Mouse (Mus musculus) lung, postnatal 4 days (tissue): ENCODE measurements around the gene Lsm11.

Source experiments
- DNase-seq, 2 experiments: peaks; one replicate each; pipeline ENCODE4 v3.0.0; 2021

Gene Lsm11

DNA sequence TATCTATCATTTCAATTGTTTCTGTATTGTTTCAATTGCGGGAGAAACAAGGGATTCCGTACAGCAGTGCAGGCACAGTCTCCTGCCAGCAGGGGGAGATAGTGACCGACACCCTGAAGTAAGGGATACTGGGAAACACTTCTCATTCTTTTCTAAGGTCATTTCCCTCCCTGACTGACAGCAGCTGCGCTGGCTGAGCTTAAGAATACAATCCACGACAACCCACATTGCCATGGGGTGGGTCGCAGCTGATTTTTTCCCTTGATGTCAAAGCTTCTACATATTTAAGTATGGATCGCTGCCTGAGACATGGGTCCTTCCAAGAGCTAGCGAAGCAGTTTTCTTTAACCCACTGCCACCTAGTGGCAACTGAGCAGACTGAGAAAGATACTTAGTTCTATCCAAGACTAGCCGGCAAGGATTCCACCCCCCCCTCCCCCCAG, 18.1 kb downstream of the Lsm11 start:
- DNase-seq = peak; percentile 75 to 83

DNA sequence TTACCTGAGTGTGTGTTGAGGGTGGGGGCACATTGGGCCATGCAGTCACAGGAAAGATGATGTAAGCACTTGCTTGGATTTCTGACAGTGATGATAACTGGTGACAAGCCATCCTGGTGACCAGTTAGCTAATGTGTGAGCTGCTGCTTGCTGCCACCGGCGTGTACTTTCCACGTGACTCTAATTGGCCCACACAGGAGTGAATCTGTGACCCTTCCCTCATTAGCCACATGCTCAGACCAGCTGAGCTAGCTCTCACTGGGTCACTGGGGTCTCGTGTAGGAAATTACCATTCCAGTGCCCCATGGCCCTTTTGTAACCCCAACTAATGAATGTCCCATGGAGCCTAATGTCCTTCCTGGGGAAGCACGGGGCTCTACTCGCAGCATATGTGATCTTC, 19.3 kb downstream of the Lsm11 start:
- no peak for DNase-seq

- no peak for DNase-seq
Observed at GRCm38 (mm10) chr11:45921480-45921898, 23.2 kb downstream of the Lsm11 start.

DNA sequence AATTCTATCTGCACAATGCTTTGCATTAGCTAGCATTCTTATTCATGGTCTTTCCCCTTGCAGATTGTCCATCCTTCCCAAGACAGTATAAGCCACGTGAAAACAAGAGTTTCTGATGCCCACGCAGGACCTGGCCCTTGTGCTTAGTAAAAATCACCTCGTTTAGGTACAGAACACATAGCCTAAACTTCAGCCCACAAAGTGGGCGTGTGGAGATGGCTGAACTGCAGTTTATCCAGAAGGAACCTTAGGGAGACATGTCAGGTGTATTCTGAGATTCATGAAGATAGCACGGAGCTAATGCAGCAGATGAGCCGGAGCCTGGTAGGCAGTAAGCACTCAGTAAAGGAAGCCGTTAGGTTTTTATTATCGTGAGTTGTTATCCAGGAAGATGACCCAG, 23.7 kb downstream of the Lsm11 start:
- no peak for DNase-seq

DNA sequence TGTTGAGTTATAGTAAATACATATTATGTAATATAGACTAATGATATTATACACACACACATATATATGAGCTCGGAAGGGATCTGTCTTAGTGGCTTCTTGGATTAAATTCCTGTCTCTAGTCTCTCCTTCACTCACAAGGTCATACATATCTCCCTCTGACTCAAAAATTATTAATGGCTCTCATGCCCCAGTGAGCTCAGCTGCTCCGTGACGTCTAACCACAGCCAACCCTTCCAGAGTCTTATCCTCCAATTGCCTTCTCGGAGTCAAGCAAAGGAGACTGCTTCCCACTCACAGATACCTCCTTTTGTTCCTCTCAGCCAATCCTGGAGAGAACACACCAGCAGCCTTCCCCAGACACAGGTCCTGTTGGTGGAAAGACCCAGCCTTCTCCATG, 25.9 kb downstream of the Lsm11 start:
- DNase-seq = no peak

GRCm38 (mm10) chr11:45918018-45918417, 26.7 kb downstream of the Lsm11 start:
- no peak for DNase-seq

DNA sequence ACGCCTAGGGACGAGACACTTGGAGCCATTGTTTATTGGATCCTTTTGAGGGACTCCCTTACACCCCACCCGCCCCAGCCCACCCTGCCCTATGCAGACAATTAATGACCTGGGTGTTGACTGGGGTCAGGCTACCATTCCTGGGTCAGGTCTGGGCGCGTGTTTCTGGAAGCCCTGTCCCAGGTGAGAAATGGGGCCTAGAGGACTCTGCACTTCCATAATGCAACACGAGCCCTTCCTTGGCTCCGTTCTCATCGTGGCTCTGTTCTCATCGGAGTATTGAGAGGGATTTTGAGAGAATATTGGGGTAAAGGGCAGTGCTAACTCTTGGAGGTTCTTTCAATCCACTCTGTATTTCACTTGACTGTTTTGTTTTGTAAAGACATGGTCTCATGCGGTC, 28.5 kb downstream of the Lsm11 start:
- no peak for DNase-seq

DNA sequence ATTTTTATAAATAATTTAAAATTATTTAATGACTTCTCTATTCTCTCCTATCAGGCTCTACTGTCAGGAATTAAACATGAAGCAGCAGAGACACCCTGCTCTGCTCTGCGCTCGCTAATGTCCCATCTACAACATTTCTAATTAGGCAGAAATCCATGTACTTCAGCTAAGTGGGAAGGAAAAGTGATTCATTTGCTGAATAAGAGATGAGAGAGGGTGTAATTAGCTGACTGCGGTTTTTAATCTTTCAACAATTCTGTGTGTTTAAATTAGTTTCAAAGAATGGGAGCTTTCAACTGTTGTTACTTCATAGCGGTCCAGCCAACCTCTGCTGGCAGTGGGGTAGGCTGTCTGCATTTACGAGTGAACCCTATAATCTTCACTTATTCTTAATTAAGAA, 34.0 kb downstream of the Lsm11 start:
- DNase-seq = no peak

- no peak for DNase-seq
Observed at GRCm38 (mm10) chr11:45908894-45909293, 35.8 kb downstream of the Lsm11 start.

GRCm38 (mm10) chr11:45908070-45908469, 36.7 kb downstream of the Lsm11 start:
- no peak for DNase-seq

DNA sequence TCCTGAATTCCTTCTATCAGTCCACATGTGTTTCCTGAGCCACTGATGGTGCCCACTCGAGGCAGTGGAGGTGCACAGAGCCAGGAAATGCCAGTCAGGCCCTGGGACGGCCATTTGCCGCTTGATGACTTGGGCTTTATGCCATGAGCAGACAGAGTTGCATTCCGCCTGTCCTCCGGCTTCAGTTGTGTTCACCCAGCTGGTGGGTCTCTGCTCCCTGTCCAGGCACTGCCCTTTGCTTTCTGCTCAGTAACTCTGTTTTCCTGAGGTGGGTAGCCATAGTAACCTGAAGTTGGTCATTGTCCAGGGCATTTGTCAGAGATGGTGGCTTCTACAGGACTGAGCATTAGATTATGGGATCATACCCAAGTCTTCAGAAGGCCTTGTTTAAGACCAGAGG, 37.4 kb downstream of the Lsm11 start:
- no peak for DNase-seq

DNA sequence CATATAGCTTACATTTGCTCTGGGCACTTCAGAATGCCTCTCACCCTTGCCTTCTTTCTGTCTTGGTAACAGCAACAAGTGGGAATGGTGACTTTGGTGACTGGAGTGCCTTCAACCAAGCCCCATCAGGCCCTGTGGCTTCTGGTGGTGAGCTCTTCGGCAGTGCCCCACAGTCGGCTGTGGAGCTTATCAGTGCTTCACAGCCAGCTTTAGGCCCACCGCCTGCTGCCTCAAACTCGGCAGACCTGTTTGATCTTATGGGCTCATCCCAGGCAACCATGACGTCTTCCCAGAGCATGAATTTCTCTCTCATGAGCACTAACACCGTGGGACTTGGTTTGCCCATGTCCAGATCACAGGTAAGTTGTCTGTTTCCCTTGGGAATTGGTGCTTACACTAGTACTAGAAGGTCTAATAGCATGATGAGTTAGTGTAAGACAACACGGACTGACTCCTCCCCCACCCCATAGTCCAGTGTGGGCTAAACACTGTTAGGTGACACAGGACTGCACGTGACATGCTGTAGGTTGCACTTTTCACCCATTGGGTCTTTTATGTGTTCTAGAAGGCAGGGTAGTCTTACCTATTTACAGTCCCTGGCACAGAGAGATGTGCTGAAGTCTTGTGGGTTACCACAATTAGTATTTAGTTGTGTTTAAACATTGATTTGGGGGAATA, 38.5 kb downstream of the Lsm11 start:
- DNase-seq = no peak

DNA sequence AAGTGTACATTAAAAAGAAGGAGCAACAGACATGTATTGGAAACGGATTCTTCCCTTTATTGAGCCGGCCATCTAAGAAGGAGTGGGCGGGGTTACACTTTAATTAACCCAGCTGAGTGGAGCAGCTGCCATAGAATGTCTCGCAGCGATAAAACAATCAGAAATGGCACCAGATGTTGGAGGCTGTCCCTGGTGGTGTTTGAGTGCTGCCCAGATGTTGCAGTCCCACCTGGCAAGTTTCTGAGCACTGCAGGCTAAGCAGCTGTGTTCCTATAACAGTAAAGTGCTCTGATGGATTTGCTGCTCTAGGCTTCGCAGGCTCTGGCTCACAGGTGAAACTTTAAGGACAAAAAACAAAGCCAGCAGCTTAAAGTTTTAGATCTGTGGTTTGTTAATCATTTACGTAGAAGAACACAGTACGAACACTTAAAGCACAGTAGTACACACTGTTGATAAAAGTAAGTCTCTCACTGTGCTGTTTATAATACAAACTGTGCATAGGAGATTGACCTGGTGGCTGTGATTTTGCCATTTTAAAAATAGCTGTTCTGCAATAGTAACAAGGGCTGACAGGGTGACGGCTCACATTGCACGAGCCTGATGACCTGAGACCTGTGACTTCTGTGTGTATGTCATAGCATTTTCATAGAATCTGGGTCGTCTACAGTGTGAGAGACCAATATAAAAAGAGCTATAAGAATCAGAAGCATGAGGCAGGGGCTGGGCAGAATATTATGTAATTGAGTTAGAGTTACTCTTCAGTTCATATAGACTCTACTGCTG, 44.3 kb downstream of the Lsm11 start:
- no peak for DNase-seq

DNA sequence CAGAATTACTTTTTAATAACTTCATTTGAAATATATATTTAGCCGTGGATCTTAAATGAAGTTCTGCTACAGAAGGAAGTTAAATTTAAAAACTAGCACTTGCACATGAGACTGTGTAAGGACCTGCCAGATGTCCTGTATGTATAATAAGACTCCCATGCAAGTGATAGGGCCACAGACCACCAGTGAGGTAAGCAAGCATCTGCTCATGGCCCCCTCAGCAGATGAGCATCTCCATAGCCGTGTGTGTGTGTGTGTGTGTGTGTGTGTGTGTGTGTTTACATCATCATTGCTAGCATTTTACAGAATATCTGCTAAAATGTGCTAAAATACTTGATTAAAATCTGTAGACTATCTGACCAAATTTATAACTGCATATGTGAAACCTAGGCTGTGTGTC, 47.3 kb downstream of the Lsm11 start:
- DNase-seq = no peak

DNA sequence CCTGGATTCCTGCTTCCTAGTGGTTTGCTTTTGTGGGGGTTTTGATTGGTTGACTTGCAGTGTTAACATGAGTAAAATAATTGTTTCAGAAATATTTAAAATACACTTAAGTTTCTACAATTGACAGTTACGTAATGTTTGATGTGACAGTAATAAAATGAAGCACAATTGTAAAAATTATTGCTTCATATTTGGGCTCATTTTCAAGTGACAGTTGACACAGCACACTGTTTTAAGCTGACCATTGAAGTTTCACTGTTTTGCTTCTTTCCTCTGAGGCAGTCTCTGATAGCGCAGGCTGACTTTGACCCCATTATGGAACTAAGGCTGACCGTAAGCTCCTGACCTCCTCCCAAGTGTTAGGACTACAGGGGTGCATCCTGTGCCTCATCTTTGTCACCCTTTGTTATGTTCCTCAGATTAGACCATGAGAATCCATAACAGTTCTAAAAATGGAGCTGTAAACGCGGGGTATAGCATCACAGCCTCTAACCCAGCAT, 51.8 kb downstream of the Lsm11 start:
- no peak for DNase-seq

GRCm38 (mm10) chr11:45890423-45890822, 54.3 kb downstream of the Lsm11 start:
- DNase-seq = no peak

- no peak for DNase-seq
Observed at GRCm38 (mm10) chr11:45889981-45890380, 54.8 kb downstream of the Lsm11 start.

DNA sequence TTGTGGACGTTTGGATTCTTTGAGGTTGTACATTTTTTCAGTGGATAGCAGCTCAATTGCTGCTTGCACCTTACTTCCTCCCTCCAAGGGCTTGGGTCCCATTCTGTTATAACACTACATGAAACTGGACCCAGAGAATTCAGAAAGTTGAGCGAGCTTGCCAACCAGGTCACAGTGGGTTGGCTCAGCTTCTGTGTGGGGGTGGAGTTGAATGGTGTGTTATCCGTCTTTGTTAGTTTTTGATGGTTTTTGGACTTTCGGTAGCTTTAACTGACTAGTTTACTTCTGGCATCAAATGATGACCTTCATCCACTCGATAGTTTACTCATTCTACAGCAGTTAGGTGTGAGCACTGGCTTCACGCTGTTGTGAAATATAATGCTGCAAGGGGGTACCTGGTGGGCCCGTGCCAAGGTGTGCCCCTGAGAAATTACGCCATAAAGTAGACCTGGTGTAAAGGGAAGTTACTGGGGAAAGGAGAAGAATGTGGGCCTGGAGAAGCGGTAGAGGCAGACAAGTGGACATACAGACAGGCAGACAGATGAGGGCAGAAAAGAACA, 56.2 kb downstream of the Lsm11 start:
- no peak for DNase-seq

- DNase-seq = no peak
Observed at GRCm38 (mm10) chr11:45886596-45886995, 58.1 kb downstream of the Lsm11 start.

DNA sequence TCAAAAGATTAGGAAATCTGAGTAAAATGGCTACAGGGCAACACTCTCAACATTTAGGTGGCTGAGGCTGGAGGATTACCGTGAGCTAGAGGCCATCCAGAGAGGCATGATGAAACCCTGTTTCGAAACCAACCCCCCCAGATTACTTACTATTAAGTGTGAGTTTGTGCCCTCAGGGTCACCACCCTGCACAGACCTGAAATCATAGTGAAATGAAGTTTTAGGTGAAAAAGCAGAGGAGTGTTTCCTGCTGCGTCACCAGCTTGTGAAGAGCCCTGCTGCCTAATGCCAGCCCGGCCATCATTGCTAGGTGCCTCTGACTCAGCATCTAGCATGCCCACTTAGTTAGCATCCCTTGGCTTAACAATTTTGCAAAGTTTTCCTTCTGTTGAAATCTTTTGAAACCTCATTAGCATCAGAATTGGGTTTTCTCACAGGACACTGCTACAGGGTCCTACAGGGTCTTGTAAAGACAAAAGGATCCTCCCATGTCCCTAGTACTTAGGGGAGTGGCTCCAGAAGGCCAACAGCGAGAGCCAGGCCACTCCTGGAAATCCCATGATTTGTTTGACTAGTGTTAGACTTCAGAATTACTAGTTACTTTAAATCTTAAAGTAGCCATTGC, 59.0 kb downstream of the Lsm11 start:
- no peak for DNase-seq

- DNase-seq = peak in 1 of 2 experiments; percentile 14
Observed at GRCm38 (mm10) chr11:45884029-45884428, 60.7 kb downstream of the Lsm11 start.

DNA sequence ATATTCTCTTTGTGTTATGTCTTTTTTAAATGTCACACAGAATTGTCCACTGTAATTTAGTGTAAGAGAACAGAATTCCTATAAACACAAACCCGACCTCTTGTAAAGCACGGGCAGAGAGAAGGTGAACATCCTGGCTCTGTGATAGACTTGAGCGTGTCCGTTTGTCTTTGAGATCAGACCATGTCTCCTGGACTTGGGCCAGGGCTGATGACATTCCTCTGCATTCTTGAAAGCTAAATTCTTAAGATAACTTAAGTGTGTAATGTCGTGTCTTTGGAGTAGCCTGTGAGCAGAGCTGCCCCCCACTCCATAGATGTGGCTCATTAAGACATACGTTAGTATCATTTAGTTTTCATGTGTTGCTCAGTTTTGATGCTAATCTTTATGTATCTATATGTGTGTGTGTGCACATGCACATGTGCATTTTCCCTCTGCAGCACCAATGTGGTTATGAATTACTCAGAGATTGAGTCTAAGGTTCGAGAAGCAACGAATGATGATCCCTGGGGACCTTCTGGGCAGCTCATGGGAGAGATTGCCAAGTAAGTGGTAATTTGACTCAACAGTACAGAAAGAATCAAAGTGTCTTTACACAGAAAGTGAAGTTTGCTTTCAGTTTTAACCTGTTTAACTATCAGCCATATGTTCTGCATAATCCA, 61.3 kb downstream of the Lsm11 start:
- DNase-seq = peak; percentile 39 to 47

GRCm38 (mm10) chr11:45881683-45882068, 63.1 kb downstream of the Lsm11 start:
- DNase-seq = no peak
